Mouse (Mus musculus): ENCODE results near the gene Maml1. TPM values are rescaled to one million over a fixed set of nuclear protein-coding genes. Genes with fewer than 3 reads are reported as not detected.

Gene Maml1
- polyA plus RNA-seq, 1 experiment from 2014 or later: 1.6 TPM

DNA sequence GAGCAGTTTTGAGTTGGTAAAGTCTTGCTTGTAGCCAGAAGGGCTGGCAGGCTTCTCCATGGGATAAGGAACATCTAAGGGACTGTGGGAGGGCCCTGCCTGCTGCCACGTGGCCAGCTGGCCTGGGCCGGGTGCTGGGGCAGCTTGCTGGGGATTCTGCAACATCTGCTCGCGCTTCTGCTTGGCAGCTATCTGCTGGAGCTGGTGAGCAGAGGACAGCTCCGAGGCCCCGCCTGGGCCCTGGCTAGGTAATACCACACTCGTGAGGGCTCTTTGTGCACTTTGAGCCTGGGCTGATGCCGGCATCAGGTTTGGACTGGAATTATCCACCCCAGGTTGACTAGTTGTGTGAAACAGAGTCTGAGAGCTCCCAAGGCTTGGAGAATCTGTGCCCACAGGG lies 26.2 kb downstream of the Maml1 start:
- no peak for TF ChIP-seq EP300 (IDR thresholded peaks at IDR 0.05; ENCODE audit: low read depth)
- TF ChIP-seq CTCF (IDR thresholded peaks at IDR 0.05; ENCODE audit: low read depth): no peak
- Histone ChIP-seq H3K4me3 (ENCODE audit: low read depth, low read length) (no peak overlapping the region), H3K9me3 (ENCODE audit: low read length) (no peaks in the 10 kb centered on the region), H3K4me2 (ENCODE audit: low read depth, low read length) (no peak overlapping the region), H3K9ac (replicated peaks) (no peak overlapping the region), H3K27me3 (ENCODE audit: insufficient read depth, low read length) (no peaks in the 10 kb centered on the region), H3K4me1 (ENCODE audit: insufficient read depth) (no peaks in the 10 kb centered on the region), H3K36me3 (replicated peaks; ENCODE audit: insufficient read depth, low read length) (peaks cover 47% of the 10 kb centered on the region), H3K27ac (ENCODE audit: low read depth) (no peak overlapping the region)
- ATAC-seq: no peak
- WGBS (ENCODE audit: insufficient replicate concordance): 83% methylated on average over 8 of the region's 8 CpGs
- no peak for DNase-seq

- DNase-seq: no peak
- Histone ChIP-seq H3K4me1 (ENCODE audit: insufficient read depth) (no peaks in the 10 kb centered on the region), H3K9me3 (ENCODE audit: low read length) (no peaks in the 10 kb centered on the region), H3K27me3 (ENCODE audit: insufficient read depth, low read length) (no peaks in the 10 kb centered on the region), H3K36me3 (replicated peaks; ENCODE audit: insufficient read depth, low read length) (peaks cover 68% of the 10 kb centered on the region), H3K9ac (replicated peaks) (no peak overlapping the region), H3K4me3 (ENCODE audit: low read depth, low read length) (no peak overlapping the region), H3K4me2 (ENCODE audit: low read depth, low read length) (no peak overlapping the region), H3K27ac (ENCODE audit: low read depth) (no peak overlapping the region)
- 86% methylated on average over 3 of the region's 3 CpGs for WGBS (ENCODE audit: insufficient replicate concordance)
- no peak for ATAC-seq
- TF ChIP-seq EP300 (IDR thresholded peaks at IDR 0.05; ENCODE audit: low read depth): no peak
These were observed 28.9 kb downstream of the Maml1 start for GRCm38 (mm10) chr11:50263198-50263597.

DNA sequence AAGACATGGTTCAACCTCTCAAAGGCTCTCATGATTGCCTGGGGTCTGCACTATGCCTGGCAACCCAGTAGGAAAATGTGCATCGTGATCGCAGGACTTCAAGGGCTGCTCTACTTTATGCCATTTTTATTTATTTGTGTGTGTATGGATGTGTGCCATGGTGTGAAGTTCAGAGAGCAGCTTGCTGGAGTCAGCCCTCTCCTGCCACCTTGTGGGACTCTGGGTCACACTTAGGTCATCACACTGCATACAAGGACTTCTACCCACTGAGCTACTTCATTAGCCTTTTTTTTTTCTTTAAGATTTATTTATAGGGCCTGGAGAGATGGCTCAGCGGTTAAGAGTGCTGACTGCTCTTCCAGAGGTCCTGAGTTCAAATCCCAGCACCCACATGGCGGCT lies 30.1 kb downstream of the Maml1 start:
- no peaks in the 10 kb centered on the region for H3K4me1 ChIP-seq (ENCODE audit: insufficient read depth)
- WGBS (ENCODE audit: insufficient replicate concordance): 84% methylated on average over 4 of the region's 4 CpGs
- no peaks in the 10 kb centered on the region for H3K27me3 ChIP-seq (ENCODE audit: insufficient read depth, low read length)
- DNase-seq (no peak), ATAC-seq (no peak)
- H3K4me2 ChIP-seq (ENCODE audit: low read depth, low read length): no peak overlapping the region
- H3K9me3 ChIP-seq (ENCODE audit: low read length): no peaks in the 10 kb centered on the region
- peaks cover 80% of the 10 kb centered on the region for H3K36me3 ChIP-seq (replicated peaks; ENCODE audit: insufficient read depth, low read length)
- H3K9ac ChIP-seq (replicated peaks): no peak overlapping the region
- TF ChIP-seq EP300 (IDR thresholded peaks at IDR 0.05; ENCODE audit: low read depth): no peak
- peak; percentile 55 for TF ChIP-seq CTCF (IDR thresholded peaks at IDR 0.05; ENCODE audit: low read depth)
- H3K4me3 ChIP-seq (ENCODE audit: low read depth, low read length): no peak overlapping the region
- H3K27ac ChIP-seq (ENCODE audit: low read depth): no peak overlapping the region

GRCm38 (mm10) chr11:50258310-50258709 lies 33.8 kb downstream of the Maml1 start:
- TF ChIP-seq CTCF (IDR thresholded peaks at IDR 0.05; ENCODE audit: low read depth): no peak
- TF ChIP-seq EP300 (IDR thresholded peaks at IDR 0.05; ENCODE audit: low read depth): no peak
- ATAC-seq: no peak
- H3K9ac ChIP-seq (replicated peaks): no peak overlapping the region
- H3K4me1 ChIP-seq (ENCODE audit: insufficient read depth): no peaks in the 10 kb centered on the region
- H3K9me3 ChIP-seq (ENCODE audit: low read length): no peaks in the 10 kb centered on the region
- no peak overlapping the region for H3K4me3 ChIP-seq (ENCODE audit: low read depth, low read length)
- no peaks in the 10 kb centered on the region for H3K27me3 ChIP-seq (ENCODE audit: insufficient read depth, low read length)
- H3K4me2 ChIP-seq (ENCODE audit: low read depth, low read length): no peak overlapping the region
- whole genome bisulfite sequencing (ENCODE audit: insufficient replicate concordance): 80% methylated on average over 7 of the region's 7 CpGs
- peaks cover 65% of the 10 kb centered on the region for H3K36me3 ChIP-seq (replicated peaks; ENCODE audit: insufficient read depth, low read length)
- H3K27ac ChIP-seq (ENCODE audit: low read depth): no peak overlapping the region
- DNase-seq: no peak

GRCm38 (mm10) chr11:50256615-50257014 lies 35.5 kb downstream of the Maml1 start:
- 62% methylated on average over 7 of the region's 7 CpGs for WGBS (ENCODE audit: insufficient replicate concordance)
- Histone ChIP-seq H3K36me3 (replicated peaks; ENCODE audit: insufficient read depth, low read length) (peaks cover 50% of the 10 kb centered on the region), H3K9ac (replicated peaks) (no peak overlapping the region), H3K27ac (ENCODE audit: low read depth) (no peak overlapping the region), H3K27me3 (ENCODE audit: insufficient read depth, low read length) (no peaks in the 10 kb centered on the region), H3K4me2 (ENCODE audit: low read depth, low read length) (no peak overlapping the region), H3K4me3 (ENCODE audit: low read depth, low read length) (no peak overlapping the region), H3K4me1 (ENCODE audit: insufficient read depth) (no peaks in the 10 kb centered on the region), H3K9me3 (ENCODE audit: low read length) (no peaks in the 10 kb centered on the region)
- DNase-seq (no peak), ATAC-seq (no peak)
- TF ChIP-seq EP300 (IDR thresholded peaks at IDR 0.05; ENCODE audit: low read depth) (no peak), CTCF (IDR thresholded peaks at IDR 0.05; ENCODE audit: low read depth) (no peak)

DNA sequence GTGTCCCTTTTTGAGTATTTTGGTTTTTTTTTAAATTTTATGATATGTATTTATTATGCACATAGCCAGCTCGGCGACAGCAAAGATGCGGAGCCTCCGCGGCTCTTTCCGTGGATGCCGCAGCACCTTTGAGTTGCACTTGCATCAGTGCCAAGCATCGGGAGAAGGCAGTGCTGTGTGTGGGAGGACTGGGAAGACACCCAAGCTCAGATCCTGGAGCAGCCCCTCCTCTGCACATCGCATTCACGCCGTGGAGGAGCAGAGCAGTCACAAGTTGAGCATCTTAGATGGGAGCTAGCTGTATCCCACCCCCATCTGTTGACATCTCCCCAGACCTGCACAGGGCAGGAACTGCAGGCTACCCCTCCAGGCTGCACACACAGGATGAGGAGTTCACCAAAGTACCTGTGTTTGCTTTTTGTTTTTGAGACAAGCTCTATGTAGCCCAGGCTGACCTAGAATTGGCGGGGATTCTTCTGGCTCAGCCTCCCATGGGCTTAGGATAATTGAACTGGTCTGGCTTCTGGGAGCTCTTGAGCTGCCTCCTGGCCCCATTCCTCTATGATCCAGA lies 38.0 kb downstream of the Maml1 start:
- no peaks in the 10 kb centered on the region for H3K27me3 ChIP-seq (ENCODE audit: insufficient read depth, low read length)
- H3K9ac ChIP-seq (replicated peaks): no peak overlapping the region
- no peak overlapping the region for H3K4me2 ChIP-seq (ENCODE audit: low read depth, low read length)
- DNase-seq (no peak), ATAC-seq (no peak)
- no peaks in the 10 kb centered on the region for H3K9me3 ChIP-seq (ENCODE audit: low read length)
- H3K4me3 ChIP-seq (ENCODE audit: low read depth, low read length): no peak overlapping the region
- no peak for TF ChIP-seq EP300 (IDR thresholded peaks at IDR 0.05; ENCODE audit: low read depth)
- TF ChIP-seq CTCF (IDR thresholded peaks at IDR 0.05; ENCODE audit: low read depth): no peak
- peaks cover 32% of the 10 kb centered on the region for H3K36me3 ChIP-seq (replicated peaks; ENCODE audit: insufficient read depth, low read length)
- H3K27ac ChIP-seq (ENCODE audit: low read depth): no peak overlapping the region
- WGBS (ENCODE audit: insufficient replicate concordance): 90% methylated on average over 12 of the region's 12 CpGs
- no peaks in the 10 kb centered on the region for H3K4me1 ChIP-seq (ENCODE audit: insufficient read depth)

DNA sequence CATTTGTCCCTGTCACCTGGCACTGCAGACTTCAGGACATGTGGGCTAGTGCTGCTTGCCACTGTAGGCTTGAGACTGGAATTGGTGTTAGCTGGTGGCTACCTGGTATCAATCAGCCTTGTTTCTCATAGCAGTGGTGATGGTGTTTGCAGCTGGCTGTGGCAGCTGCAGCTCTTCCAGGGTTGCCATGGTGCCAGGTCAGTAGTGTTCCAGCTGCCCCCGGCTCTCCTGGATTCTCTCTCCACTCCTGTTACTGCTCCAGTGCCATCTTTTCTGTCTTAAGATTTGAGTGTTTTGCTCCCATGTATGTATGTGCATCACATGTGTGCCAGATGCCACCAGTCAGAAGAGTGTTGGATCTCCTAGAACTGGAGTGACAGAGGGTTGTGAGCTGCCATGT lies 38.7 kb downstream of the Maml1 start:
- H3K27me3 ChIP-seq (ENCODE audit: insufficient read depth, low read length): no peaks in the 10 kb centered on the region
- peaks cover 26% of the 10 kb centered on the region for H3K36me3 ChIP-seq (replicated peaks; ENCODE audit: insufficient read depth, low read length)
- WGBS (ENCODE audit: insufficient replicate concordance): 93% methylated on average over 1 of the region's 1 CpGs
- TF ChIP-seq CTCF (IDR thresholded peaks at IDR 0.05; ENCODE audit: low read depth) (no peak), EP300 (IDR thresholded peaks at IDR 0.05; ENCODE audit: low read depth) (no peak)
- H3K27ac ChIP-seq (ENCODE audit: low read depth): no peak overlapping the region
- no peak overlapping the region for H3K4me3 ChIP-seq (ENCODE audit: low read depth, low read length)
- DNase-seq (no peak), ATAC-seq (no peak)
- no peaks in the 10 kb centered on the region for H3K9me3 ChIP-seq (ENCODE audit: low read length)
- no peak overlapping the region for H3K9ac ChIP-seq (replicated peaks)
- no peak overlapping the region for H3K4me2 ChIP-seq (ENCODE audit: low read depth, low read length)
- no peaks in the 10 kb centered on the region for H3K4me1 ChIP-seq (ENCODE audit: insufficient read depth)

Measured in liver, postnatal 0 days (tissue).